Mouse (Mus musculus): ENCODE measurements around the gene Dusp27.

Gene Dusp27

DNA sequence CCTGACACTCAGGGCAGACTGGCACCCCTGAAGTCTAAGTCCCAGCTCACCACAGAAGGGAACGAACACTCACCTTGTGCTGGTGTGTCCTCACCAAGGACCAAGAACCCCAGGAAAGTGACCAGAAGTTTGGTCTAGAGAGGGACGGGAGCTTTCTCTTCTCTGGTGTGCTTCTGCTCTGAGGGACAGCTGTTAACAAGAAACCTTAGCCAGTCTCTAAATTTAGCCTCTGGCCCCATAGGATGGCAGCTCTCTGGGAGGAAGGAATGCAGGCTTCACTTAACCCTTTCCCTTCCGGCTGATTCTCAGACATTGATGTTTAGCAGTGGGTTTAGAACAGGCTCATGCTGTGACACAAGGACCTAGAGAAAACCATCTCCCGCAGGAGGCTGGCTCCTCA is at the start of gene Dusp27:
TSS of gene Dusp27 (minus strand) at position 204 of the 400 bp plus-strand sequence.
- DNase-seq (ENCODE audit: extremely low read depth, low read depth, low spot score) = no peak

DNA sequence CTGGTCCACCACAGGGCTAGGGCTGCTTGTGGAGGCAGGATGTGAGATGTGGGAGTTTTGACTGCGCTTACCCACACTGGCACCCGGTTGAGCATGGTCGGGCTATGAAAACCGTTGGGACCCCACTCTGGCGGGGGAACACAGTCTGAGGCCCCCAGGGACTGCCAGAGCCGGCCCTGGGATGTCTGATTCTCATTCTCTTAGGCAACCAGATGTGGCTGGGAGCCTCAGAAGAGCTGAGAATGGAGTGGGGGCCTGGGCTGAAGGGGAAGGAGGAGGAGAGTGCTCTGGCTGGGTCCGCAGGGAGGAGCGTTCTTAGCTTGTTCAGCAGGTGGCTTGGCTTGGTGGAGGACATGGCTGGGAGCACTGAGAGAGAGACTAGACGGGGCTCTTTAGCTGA is 45.9 kb upstream of the Dusp27 start:
- no peak for DNase-seq (ENCODE audit: extremely low read depth, low read depth, low spot score)

DNA sequence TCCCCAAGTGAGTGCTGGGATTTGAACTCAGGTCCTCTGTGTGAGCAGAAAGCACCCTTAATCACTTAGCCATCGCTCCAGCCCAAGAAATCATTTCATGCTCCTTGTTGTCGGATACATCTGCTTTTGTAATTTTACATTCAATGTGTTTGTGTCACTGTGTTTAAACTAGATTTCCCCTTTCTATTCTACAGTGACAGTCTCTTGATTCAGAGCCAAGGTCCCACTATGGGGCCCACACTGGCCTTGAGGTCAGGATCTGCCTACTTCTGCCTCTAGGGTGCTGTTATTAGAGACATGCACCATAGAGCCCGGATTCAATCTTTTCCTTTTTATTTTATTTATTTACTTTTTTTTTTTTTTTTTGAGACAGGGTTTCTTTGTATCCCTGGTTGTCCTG is 45.3 kb upstream of the Dusp27 start:
- no peak for DNase-seq (ENCODE audit: extremely low read depth, low read depth, low spot score)

DNA sequence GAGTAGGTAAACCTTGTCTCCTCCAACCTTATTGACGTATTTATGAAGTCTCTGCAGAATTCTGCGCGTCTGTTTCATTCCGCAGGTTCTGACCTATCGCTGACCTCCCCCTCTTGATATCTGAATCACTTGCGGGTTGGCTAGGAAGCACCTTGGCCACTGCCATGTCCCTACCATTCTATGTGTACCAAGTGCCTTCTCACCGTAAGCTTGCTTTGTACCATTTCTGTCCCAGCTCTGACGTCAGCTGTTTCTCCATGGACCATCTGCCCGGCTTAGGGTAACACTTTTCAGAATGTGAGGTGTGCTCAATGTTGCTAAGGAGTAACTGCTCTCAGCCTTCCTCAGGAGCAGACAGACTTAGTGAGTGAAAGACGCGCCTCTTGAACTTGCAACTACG is 43.1 kb upstream of the Dusp27 start:
- no peak for DNase-seq (ENCODE audit: extremely low read depth, low read depth, low spot score)

DNA sequence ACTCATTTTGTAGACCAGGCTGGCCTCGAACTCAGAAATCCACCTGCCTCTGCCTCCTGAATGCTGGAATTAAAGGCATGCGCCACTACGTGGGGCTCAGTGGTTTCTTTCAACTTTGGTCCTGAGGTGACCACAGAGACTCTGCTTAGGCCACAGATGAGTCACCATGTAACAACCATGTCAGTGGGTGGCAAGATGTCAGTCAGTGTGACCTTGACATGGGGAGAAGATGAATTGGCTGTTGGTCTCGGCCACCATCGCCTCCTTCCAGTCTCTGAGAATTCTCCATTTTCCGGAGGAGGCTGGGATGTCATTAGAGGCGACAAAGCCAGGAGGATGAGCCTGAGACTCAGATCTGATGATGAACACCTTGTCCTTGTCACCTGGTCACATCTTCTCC is 42.0 kb upstream of the Dusp27 start:
- no peak for DNase-seq (ENCODE audit: extremely low read depth, low read depth, low spot score)

DNA sequence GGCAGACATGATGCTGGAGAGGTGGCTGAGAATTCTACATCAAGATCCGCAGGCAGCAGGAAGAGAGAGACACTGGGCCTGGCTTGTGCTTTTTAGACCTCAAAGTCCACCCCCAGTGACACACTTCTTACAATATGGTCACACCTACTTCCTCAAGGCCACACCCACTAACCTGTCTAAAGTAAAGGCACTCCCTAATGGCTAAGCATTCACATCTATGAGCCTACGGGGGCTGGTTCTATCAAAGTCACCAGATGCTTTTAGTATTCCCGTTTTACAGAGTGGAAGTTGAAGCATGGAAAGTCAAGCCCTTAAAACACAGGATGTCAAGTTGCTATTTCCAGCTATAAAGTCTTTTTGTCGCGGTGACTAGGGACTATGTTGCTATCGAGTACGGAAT is 40.3 kb upstream of the Dusp27 start:
- no peak for DNase-seq (ENCODE audit: extremely low read depth, low read depth, low spot score)

DNA sequence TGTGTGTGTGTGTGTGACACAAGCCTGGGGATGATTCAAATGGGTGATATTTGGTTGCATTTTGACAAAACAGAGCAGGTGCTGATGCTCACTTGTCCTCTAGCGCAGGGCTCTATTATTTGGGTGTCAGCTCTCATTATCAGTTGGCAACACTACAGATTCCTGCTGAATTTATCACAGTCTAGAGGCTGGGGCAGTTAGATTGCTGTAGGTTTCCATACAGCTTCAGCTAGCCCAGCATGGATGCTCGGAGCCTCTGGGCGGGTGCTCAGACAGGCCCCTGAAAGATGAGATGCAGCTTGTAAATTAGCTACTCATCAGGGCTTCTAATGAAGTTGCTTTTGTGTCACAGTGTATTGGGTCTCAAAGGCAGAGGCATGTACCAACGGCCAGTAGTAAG is 39.7 kb upstream of the Dusp27 start:
- DNase-seq (ENCODE audit: extremely low read depth, low read depth, low spot score) = no peak

DNA sequence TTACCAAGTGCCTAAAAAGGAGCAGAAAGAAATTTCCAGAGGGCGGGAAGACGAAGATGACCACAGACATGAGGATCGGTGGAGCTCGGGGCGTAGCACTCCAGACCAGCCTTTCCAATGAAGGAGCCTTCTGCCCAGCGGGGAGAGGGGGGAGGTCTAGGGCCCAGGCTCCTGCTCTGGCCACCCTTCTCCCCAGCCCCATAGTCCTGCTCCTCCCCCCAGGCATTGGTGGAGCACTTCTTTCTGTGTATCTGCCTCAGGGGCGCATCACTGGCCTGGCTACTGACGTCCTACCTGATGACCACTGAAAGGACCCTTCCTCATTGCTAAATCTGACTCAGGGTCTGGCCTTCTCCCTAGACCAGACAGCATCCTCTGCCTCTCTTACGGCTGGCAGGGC is 37.4 kb upstream of the Dusp27 start:
- DNase-seq (ENCODE audit: extremely low read depth, low read depth, low spot score) = no peak

DNA sequence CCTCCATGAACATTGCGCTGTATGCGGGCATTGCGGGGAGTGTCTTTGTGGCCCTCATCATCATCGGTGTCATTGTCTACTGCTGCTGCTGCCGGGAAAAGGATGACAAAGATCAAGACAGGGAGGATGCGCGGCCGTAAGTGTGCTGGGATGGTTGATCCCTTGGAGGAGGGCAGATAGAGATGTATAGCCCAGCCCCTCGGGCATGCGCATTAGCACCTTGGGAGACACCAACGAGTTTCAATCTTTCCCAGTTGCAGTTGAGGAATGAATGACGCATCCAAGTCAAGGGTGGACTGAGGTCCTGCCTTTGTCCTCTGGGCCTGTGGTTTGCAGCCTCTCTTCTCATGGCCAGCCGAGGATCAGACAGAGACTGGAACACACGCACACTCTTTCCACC is 36.9 kb upstream of the Dusp27 start:
- DNase-seq (ENCODE audit: extremely low read depth, low read depth, low spot score) = no peak

DNA sequence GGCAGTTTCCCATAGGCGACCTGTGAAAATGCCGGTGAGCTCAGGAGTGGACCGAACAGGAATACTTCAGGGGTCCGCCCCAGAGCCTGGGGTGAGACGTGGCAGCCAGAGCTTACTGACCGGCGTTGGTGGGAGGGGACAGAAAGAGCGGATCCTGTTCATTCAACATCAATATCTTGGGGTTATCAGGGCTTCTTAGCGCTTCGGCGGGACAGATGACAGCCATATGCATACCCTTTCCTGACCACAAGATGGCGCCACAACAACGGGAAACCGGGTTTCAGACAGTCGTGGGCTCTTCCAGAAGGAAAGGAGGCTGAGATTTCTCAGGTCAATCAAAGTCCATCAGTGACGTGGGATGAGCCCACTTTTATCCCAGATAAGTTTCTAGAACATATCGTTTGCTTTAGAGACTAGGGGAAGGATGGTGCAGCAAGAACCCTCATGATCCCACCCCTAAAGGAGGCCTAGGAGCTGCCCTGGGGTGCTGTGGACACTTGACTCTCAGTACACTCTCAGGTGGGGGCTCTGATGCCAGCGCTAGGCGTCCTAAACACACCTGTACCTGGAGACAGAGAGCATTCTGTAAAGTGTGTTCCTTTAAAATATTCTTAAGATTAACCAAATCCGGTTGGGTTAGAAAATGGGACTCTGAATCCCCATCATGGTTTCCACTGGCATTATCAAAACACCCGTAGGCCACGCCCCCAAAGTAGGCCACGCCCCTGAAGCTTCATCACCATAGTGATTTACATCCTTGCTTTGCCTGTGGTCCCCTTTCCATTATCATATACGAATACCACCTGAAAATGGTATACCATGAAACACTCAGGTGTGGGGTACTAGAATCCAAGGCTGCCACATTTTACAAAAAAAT is 33.1 kb upstream of the Dusp27 start:
- DNase-seq (ENCODE audit: extremely low read depth, low read depth, low spot score) = no peak

DNA sequence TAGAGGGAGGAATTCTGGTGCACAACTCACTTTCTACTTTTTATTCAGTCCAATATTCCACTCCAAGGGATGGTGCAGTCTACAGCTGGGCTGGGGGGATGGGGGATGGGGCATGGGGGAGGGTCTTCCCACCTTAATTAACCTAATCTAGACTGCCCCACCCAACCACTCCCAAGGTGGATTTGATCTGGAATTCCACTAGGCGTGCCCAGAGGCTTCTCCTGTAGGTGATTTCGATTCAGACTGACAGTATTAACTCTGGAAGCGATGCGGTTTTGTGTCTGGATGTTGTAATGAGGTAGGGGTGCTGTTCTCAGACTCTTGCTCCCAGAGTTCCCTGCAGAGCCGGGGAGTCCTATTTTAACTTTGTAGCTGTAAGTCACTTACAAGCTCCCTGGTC is 32.4 kb upstream of the Dusp27 start:
- no peak for DNase-seq (ENCODE audit: extremely low read depth, low read depth, low spot score)

DNA sequence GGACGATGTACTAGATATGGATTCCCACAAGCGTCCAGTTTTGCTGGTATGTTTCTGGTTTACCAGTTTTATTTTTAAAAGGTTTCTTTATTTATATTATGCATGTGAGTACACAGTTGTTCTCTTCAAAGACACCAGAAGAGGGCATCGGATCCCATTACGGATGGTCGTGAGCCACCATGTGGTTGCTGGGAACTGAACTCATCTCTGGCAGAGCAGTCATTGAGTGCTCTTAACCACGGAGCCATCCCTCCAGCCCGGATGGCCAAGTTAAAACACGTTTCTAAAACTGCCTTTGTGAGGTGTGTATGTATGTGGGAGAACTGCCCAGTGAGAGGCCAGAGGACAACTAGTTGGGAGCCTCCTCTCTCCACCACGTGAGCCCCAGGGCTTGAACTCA is 30.9 kb upstream of the Dusp27 start:
- DNase-seq (ENCODE audit: extremely low read depth, low read depth, low spot score) = no peak

DNA sequence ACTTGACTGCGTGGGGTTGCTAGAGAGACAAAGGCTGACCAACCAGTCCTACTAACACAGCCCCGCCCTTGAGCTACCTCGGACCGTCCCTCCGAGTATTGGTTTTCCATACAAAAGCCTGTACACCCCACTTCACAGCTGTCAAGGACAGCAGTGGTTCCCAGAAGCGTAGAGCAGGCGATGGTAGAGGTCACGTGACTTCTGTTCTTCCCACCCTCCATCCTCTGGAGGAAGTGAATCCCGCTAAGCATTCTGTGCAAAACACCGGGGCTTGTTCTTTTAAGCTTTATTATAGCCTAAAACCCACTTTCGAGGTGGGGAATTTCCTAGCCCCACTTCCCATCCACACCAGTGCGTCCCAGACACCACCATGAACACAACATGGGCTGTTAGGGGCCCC is 30.0 kb upstream of the Dusp27 start:
- DNase-seq (ENCODE audit: extremely low read depth, low read depth, low spot score) = no peak

DNA sequence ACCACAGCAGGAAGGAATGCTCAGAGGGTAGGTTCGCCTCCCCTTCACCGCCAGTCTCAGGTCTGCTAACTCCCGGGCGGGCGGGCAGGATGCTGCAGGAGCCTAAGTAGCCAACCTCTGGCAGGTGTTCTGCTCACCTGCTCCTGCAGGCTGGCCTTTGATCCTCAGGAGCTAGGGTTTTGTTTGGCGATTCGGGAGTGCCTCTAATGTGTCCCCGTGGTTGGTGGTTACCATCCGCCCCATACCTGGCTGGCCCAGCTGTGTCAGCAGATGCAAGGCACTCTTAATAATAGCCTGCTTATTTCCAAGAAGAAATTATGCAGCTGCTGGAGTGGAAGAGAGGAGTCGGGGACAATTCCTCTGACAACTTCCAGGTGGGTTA is 27.4 kb upstream of the Dusp27 start:
- no peak for DNase-seq (ENCODE audit: extremely low read depth, low read depth, low spot score)

DNA sequence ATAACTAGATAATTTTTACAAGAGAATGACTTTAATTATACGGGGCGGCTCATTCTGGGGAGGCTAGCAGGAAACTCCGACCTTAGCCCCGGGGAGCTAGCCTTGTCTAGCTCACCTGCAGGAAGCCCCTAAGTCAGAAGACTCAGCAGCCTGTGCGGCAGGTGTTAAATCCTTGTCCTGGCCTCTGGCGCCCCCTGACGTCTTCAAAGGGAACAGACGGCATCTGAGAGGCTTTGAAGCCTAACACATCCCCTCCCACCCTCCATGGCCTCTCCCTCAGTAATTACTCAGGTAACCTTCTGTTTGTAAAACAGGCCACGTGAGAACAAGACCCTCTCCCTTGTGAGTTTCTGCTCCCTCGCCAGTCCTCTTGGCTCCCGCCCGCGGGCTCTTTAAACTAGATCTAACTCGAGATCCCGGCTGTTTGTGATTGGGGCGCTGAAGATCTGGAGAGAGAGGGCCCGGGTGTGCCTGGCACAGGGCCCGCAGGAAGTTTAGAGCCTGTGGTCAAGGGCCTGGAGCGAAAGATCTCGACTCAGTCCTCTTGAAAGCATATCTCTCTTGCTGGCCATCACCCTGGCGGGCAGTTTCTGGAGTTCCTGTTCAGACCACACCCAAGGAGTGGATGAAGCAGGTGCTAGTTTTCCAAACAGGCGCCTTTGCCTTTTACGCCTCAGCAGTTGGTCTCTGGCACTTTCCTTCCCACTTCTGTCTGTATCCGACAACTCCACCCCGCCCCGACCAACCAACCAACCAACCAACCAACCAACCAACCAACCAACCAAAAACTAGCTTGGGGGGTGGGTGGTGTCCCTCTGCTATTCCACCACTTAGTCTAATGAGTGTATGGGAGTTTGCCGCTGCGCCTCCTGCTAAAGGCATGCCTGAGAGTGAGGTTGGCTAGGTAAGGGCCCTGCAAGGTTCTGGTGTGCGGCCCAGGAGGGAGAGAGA is 26.7 kb upstream of the Dusp27 start:
- DNase-seq (ENCODE audit: extremely low read depth, low read depth, low spot score) = no peak

DNA sequence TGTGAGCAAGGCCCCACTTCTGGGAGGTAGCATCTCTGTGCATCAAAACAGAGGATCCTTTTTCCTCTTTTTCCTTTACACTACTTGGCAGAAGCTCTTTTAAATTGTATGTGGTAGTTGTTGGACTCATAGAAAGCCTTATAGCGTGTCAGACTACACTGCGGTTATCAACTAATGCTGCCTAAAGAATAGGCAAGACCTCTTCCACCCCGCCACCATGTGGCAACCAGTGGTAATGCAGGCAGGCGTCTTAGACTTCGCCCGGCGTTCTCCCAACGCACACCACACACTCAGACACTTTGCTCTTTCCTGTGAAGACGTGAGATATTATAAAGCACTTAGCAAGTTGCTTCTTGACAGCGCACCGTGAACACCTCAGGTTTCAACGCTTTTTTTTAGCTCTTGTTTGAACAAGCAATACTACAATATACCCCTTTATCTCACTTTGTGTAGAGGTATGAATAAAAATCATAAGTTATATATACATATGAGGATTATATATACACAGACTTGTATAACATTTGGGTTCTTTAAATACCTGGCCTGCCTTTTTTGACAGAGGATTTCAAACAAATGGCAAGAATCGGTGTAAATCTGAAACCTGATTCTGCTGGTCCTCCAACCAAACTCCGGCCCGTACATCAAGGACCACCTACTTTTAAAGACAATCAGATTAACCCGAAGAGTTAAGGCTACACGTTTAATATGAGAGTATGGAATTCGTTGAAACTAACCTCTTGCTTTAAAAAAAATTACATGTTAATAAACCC is 25.8 kb upstream of the Dusp27 start:
- DNase-seq (ENCODE audit: extremely low read depth, low read depth, low spot score) = no peak

DNA sequence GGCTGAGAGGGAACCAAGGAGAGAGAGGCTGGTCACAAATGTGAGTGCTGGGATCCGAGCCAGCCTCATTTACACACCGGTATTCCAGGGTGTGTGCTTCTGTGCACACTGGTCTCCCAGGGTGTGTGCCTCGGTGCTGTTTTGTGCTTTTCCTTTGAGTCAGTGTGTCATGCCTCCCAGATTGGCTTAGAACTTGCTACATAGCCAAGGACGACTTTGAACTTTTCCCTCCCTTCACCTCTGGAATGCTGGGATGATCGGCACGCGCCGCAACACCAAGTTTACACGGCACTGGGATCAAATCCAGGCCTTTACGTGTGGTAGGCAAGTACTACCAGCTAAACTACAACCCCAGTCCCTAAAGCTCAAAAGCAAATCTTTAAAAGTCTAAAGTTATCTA is 24.3 kb upstream of the Dusp27 start:
- no peak for DNase-seq (ENCODE audit: extremely low read depth, low read depth, low spot score)

DNA sequence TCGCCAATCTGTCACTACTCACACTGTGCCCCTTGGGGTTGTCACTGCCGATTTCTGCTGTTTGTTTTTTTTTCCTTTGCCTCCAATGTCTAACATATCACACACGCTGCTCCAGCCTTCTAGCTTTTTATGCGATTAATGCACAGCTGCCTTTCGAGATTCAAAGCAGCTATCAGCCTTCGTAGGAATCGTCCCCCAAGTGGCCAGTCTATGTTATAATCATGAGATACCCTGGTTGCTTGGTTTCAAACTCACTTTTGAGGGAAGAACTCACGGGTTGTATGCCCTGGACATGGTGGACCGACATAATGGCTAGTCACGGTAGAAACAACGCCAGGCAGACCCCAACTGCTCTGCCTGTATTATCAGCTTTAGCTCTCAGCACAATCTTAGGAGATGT is 23.6 kb upstream of the Dusp27 start:
- DNase-seq (ENCODE audit: extremely low read depth, low read depth, low spot score) = no peak

DNA sequence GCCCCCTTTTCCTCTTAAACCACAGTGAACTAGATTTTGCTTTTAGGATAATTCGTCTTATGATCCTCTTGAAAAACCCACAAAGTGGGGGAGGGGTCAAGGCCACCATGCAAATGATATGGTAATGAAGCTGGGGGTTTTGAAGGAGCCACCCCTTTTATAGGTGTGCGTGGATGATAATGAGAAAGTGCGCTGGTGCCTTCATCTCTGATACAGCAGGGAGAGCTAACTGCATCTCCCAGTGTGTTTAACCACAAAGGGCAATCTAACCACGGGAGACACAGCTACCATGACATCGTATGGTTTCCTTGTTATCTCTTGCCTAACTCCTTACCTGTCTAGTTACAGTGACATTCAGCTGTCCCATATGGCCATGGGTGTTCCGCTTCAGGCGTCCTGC is 22.3 kb upstream of the Dusp27 start:
- DNase-seq (ENCODE audit: extremely low read depth, low read depth, low spot score) = no peak

DNA sequence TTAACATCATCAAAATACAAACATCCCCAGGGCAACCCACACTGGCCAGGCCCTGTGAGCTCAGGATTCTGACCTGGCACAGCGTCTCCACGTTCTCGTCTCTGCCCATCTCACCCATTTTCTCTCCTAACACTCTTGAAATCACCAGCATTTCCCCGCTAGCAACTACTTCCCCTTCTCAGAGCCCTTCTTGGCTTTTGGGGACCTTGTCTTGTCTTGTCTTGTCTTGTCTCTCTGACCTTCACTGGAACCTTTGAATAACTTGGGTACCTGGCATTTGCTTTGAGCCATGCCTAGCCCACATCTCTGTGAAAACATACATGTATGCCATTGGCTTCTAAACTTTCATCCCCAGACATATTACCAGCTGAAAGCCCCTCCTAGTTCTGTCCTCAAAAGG is 21.7 kb upstream of the Dusp27 start:
- DNase-seq (ENCODE audit: extremely low read depth, low read depth, low spot score) = no peak

DNA sequence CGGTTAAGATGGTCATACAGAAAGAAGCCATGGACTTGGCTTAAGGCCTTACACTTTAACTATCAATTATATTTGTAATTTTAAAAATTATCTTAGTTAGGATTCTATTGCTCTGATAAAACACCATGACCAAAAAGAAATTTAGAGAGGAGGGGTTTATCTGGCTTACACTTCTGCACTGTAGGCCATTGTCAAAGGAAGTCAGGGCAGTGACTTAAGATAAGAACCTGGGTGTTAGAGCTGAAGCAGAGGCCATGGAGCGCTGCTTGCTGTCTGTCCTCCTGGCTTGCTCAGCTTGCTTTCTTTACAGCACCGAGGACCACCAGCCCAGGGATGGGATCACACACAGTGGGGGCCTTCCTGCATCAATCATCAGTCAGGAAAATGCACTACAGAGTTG is 19.9 kb upstream of the Dusp27 start:
- no peak for DNase-seq (ENCODE audit: extremely low read depth, low read depth, low spot score)
